Mouse (Mus musculus): ENCODE results near the gene Tbc1d25. TPM values are rescaled to one million over a fixed set of nuclear protein-coding genes. Genes with fewer than 3 reads are reported as not detected.

Gene Tbc1d25
- total and polyA plus RNA-seq, 3 experiments: 8.0 to 23.4 TPM; not detected in 1

DNA sequence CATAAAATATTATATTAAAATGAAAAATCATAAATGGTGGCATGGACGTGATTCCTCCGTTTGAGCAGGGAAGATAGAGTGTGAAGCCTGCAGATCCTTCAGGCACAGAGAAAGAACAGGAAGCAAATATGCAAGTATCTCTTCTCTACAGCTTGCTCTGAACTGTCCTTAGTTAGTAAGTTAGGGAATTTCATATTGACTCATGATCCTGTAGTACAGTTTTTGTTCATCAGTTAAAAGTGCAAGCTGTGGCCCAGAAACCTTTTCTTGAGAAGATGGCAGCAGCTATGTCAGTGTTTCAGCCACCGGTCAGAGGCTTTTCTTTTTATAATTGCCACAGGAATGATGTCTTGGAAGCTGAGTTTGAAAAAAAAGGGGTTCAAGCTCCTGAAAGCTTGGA lies 71.0 kb downstream of the Tbc1d25 start:
- H3K27me3 ChIP-seq (ENCODE audit: control insufficient read depth in 1 of 2, insufficient read depth in 2 of 2, low read length in 2 of 2): no peaks in the 10 kb centered on the region
- no peak for DNase-seq (ENCODE audit: low read depth, low spot score)
- H3K4me3 ChIP-seq (ENCODE audit: control insufficient read depth in 1 of 2, insufficient read depth in 1 of 2, low read depth in 2 of 2, low read length in 2 of 2): no peak overlapping the region
- H3K9ac ChIP-seq (ENCODE audit: control insufficient read depth, low read depth, low read length, poor library complexity, severe bottlenecking): no peak overlapping the region
- peaks cover 0 to 24% of the 10 kb centered on the region in 2 experiments; a peak in 2 of 4 replicates for H3K36me3 ChIP-seq (ENCODE audit: control insufficient read depth in 1 of 2, insufficient read depth in 2 of 2, low read length in 2 of 2)
- no peaks in the 10 kb centered on the region for H3K9me3 ChIP-seq (replicated peaks; ENCODE audit: insufficient read depth, low read length)
- no peak overlapping the region for H3K27ac ChIP-seq (ENCODE audit: control insufficient read depth, low read depth, low read length)
- H3K79me2 ChIP-seq (ENCODE audit: control insufficient read depth, insufficient read depth, low read length, poor library complexity): no peaks in the 10 kb centered on the region
- H3K4me1 ChIP-seq (ENCODE audit: control insufficient read depth in 1 of 2, insufficient read depth in 2 of 2, low read length in 2 of 2): peaks cover 5 to 34% of the 10 kb centered on the region in 2 experiments
- TF ChIP-seq CTCF (IDR thresholded peaks at IDR 0.05 in 2 of 3, conservative IDR thresholded peaks at IDR 0.05 in 1 of 3; ENCODE audit: control insufficient read depth in 1 of 3, insufficient read depth in 1 of 3, low read depth in 2 of 3, low read length in 3 of 3, poor library complexity in 1 of 3, severe bottlenecking in 1 of 3) (no peak), USF2 (IDR thresholded peaks at IDR 0.05; ENCODE audit: borderline replicate concordance in 1 of 2, insufficient read depth in 1 of 2, low read depth in 1 of 2, low read length in 2 of 2) (no peak), ZMIZ1 (IDR thresholded peaks at IDR 0.05; ENCODE audit: low read depth, low read length) (no peak), MYB (IDR thresholded peaks at IDR 0.05; ENCODE audit: low read depth, low read length) (no peak), RCOR1 (IDR thresholded peaks at IDR 0.05; ENCODE audit: low read depth, low read length) (no peak), EP300 (IDR thresholded peaks at IDR 0.05; ENCODE audit: low read depth in 1 of 2, low read length in 2 of 2) (no peak), NRF1 (IDR thresholded peaks at IDR 0.05; ENCODE audit: insufficient read depth, low read depth, low read length, poor library complexity, severe bottlenecking) (no peak), MAFK (IDR thresholded peaks at IDR 0.05; ENCODE audit: borderline replicate concordance, low read depth, low read length) (no peak), ZC3H11A (IDR thresholded peaks at IDR 0.05; ENCODE audit: low read depth, low read length) (no peak), MYC (IDR thresholded peaks at IDR 0.05; ENCODE audit: low read depth, low read length) (no peak), CHD2 (IDR thresholded peaks at IDR 0.05; ENCODE audit: low read length) (no peak), MAZ (IDR thresholded peaks at IDR 0.05; ENCODE audit: low read depth, low read length) (no peak), USF1 (IDR thresholded peaks at IDR 0.05; ENCODE audit: low read depth, low read length) (no peak), E2F4 (IDR thresholded peaks at IDR 0.05; ENCODE audit: borderline replicate concordance, low read depth, low read length) (no peak), TCF12 (IDR thresholded peaks at IDR 0.05; ENCODE audit: low read depth, low read length) (no peak), MEF2A (IDR thresholded peaks at IDR 0.05; ENCODE audit: extremely low read depth, insufficient replicate concordance, low read depth, low read length, poor library complexity, severe bottlenecking) (no peak)

Other genes with a start within 250 kb of the Tbc1d25 start
- not detected in 2 replicates for gene Eras, start 247.6 kb downstream of the Tbc1d25 start, total RNA-seq (2012; rRNA removed)
- not detected for gene Eras, start 247.6 kb downstream of the Tbc1d25 start, polyA plus RNA-seq (2012; ENCODE audit: insufficient read depth in 1 of 2, insufficient read length in 2 of 2, low read depth in 1 of 2, low replicate concordance in 2 of 2, missing spikeins in 1 of 2)
- 6.3 and 7.8 TPM in 2 replicates for gene Hdac6, start 228.3 kb downstream of the Tbc1d25 start, total RNA-seq (2012; rRNA removed)
- gene Hdac6, start 228.3 kb downstream of the Tbc1d25 start, polyA plus RNA-seq (2012; ENCODE audit: insufficient read depth in 1 of 2, insufficient read length in 2 of 2, low read depth in 1 of 2, low replicate concordance in 2 of 2, missing spikeins in 1 of 2): 10 to 100 TPM in 1 of 2 experiments, not detected in 1; 19.7 TPM
- gene Gata1, start 198.1 kb downstream of the Tbc1d25 start, total RNA-seq (2012; rRNA removed): 321 and 385 TPM in 2 replicates
- 100 to 1,000 TPM; 128 to 496 TPM for gene Gata1, start 198.1 kb downstream of the Tbc1d25 start, polyA plus RNA-seq (2012; ENCODE audit: insufficient read depth in 1 of 2, insufficient read length in 2 of 2, low read depth in 1 of 2, low replicate concordance in 2 of 2, missing spikeins in 1 of 2)
- not detected in 2 replicates for gene Glod5, start 157.7 kb downstream of the Tbc1d25 start, total RNA-seq (2012; rRNA removed)
- gene Glod5, start 157.7 kb downstream of the Tbc1d25 start, polyA plus RNA-seq (2012; ENCODE audit: insufficient read depth in 1 of 2, insufficient read length in 2 of 2, low read depth in 1 of 2, low replicate concordance in 2 of 2, missing spikeins in 1 of 2): under 1 TPM in 1 of 2 experiments, not detected in 1; 0.11 TPM
- 103 and 104 TPM in 2 replicates for gene Suv39h1, start 101.4 kb downstream of the Tbc1d25 start, total RNA-seq (2012; rRNA removed)
- 100 to 1,000 TPM; 122 to 129 TPM for gene Suv39h1, start 101.4 kb downstream of the Tbc1d25 start, polyA plus RNA-seq (2012; ENCODE audit: insufficient read depth in 1 of 2, insufficient read length in 2 of 2, low read depth in 1 of 2, low replicate concordance in 2 of 2, missing spikeins in 1 of 2)
- gene Was, start 85.7 kb downstream of the Tbc1d25 start, total RNA-seq (2012; rRNA removed): 133 and 146 TPM in 2 replicates
- gene Was, start 85.7 kb downstream of the Tbc1d25 start, polyA plus RNA-seq (2012; ENCODE audit: insufficient read depth in 1 of 2, insufficient read length in 2 of 2, low read depth in 1 of 2, low replicate concordance in 2 of 2, missing spikeins in 1 of 2): 100 to 1,000 TPM in 1 of 2 experiments, not detected in 1; 167 TPM
- 23.8 and 29.6 TPM in 2 replicates for gene Wdr13, start 43.3 kb downstream of the Tbc1d25 start, total RNA-seq (2012; rRNA removed)
- 10 to 100 TPM in 1 of 2 experiments, not detected in 1; 46.8 TPM for gene Wdr13, start 43.3 kb downstream of the Tbc1d25 start, polyA plus RNA-seq (2012; ENCODE audit: insufficient read depth in 1 of 2, insufficient read length in 2 of 2, low read depth in 1 of 2, low replicate concordance in 2 of 2, missing spikeins in 1 of 2)
- 906 and 1,021 TPM in 2 replicates for gene Rbm3, start 30.3 kb downstream of the Tbc1d25 start, total RNA-seq (2012; rRNA removed)
- 100 to 1,000 TPM in 1 of 2 experiments, not detected in 1; 750 TPM for gene Rbm3, start 30.3 kb downstream of the Tbc1d25 start, polyA plus RNA-seq (2012; ENCODE audit: insufficient read depth in 1 of 2, insufficient read length in 2 of 2, low read depth in 1 of 2, low replicate concordance in 2 of 2, missing spikeins in 1 of 2)
- gene Ebp, start 17.3 kb upstream of the Tbc1d25 start, total RNA-seq (2012; rRNA removed): 99.4 and 103 TPM in 2 replicates
- gene Ebp, start 17.3 kb upstream of the Tbc1d25 start, polyA plus RNA-seq (2012; ENCODE audit: insufficient read depth in 1 of 2, insufficient read length in 2 of 2, low read depth in 1 of 2, low replicate concordance in 2 of 2, missing spikeins in 1 of 2): 100 to 1,000 TPM in 1 of 2 experiments, not detected in 1; 133 TPM
- 3.5 and 4.5 TPM in 2 replicates for gene Porcn, start 30.3 kb upstream of the Tbc1d25 start, total RNA-seq (2012; rRNA removed)
- 10 to 100 TPM in 1 of 2 experiments, not detected in 1; 16.1 TPM for gene Porcn, start 30.3 kb upstream of the Tbc1d25 start, polyA plus RNA-seq (2012; ENCODE audit: insufficient read depth in 1 of 2, insufficient read length in 2 of 2, low read depth in 1 of 2, low replicate concordance in 2 of 2, missing spikeins in 1 of 2)
- 47.2 and 51.8 TPM in 2 replicates for gene Ftsj1, start 76.2 kb upstream of the Tbc1d25 start, total RNA-seq (2012; rRNA removed)
- gene Ftsj1, start 76.2 kb upstream of the Tbc1d25 start, polyA plus RNA-seq (2012; ENCODE audit: insufficient read depth in 1 of 2, insufficient read length in 2 of 2, low read depth in 1 of 2, low replicate concordance in 2 of 2, missing spikeins in 1 of 2): 100 to 1,000 TPM in 1 of 2 experiments, not detected in 1; 124 TPM
- gene Slc38a5, start 95.0 kb upstream of the Tbc1d25 start, total RNA-seq (2012; rRNA removed): 63.5 and 100 TPM in 2 replicates
- gene Slc38a5, start 95.0 kb upstream of the Tbc1d25 start, polyA plus RNA-seq (2012; ENCODE audit: insufficient read depth in 1 of 2, insufficient read length in 2 of 2, low read depth in 1 of 2, low replicate concordance in 2 of 2, missing spikeins in 1 of 2): 100 to 1,000 TPM in 1 of 2 experiments, not detected in 1; 146 TPM
- gene Ssxb10, start 151.2 kb upstream of the Tbc1d25 start, total RNA-seq (2012; rRNA removed): not detected in 2 replicates
- not detected for gene Ssxb10, start 151.2 kb upstream of the Tbc1d25 start, polyA plus RNA-seq (2012; ENCODE audit: insufficient read depth in 1 of 2, insufficient read length in 2 of 2, low read depth in 1 of 2, low replicate concordance in 2 of 2, missing spikeins in 1 of 2)
- gene Ssxb9, start 190.8 kb upstream of the Tbc1d25 start, total RNA-seq (2012; rRNA removed): not detected in 2 replicates
- gene Ssxb9, start 190.8 kb upstream of the Tbc1d25 start, polyA plus RNA-seq (2012; ENCODE audit: insufficient read depth in 1 of 2, insufficient read length in 2 of 2, low read depth in 1 of 2, low replicate concordance in 2 of 2, missing spikeins in 1 of 2): not detected
- not detected in 2 replicates for gene Ssxb1, start 237.1 kb upstream of the Tbc1d25 start, total RNA-seq (2012; rRNA removed)
- not detected for gene Ssxb1, start 237.1 kb upstream of the Tbc1d25 start, polyA plus RNA-seq (2012; ENCODE audit: insufficient read depth in 1 of 2, insufficient read length in 2 of 2, low read depth in 1 of 2, low replicate concordance in 2 of 2, missing spikeins in 1 of 2)

Measured in MEL (cell line).